Mouse (Mus musculus) megakaryocyte, embryonic 14.5 days (primary cell): Measurements from ENCODE around the gene Papss2.

Experiments
- FLI1 ChIP-seq: IDR thresholded peaks from 2 replicates; pipeline ENCODE4 v1.6.1; 2012; ENCODE audit warnings: low read length, inconsistent platforms, mixed read lengths
- GATA1 ChIP-seq: IDR thresholded peaks from 3 replicates; pipeline ENCODE4 v1.6.1; 2012; ENCODE audit warnings: mixed read lengths, low read length, inconsistent platforms, borderline replicate concordance

GRCm38 (mm10) chr19:32593870-32594269 lies 1.7 kb upstream of the Papss2 start:
- no peak for TF ChIP-seq GATA1
- no peak for TF ChIP-seq FLI1
